Mouse (Mus musculus) CD8-positive naive resting alpha-beta T cell, adult 2 months (primary cell): ENCODE measurements at regions not wholly inside any gene's neighbourhood (a gene's known extent, or its start where the extent isn't known, plus 50 kb on each side); places are given as distances from the start of the nearest gene placed in this dataset.
"Not testable (repeated sequence)": the region's sequence is repeated elsewhere in the genome, so short reads cannot be mapped to it uniquely, and the experiment has no call there.

Source experiments
- DNase-seq, 2 experiments: peaks; one replicate each; pipeline ENCODE4 v3.0.0; 2022; ENCODE audit warnings: low read depth in 2 of 2, low spot score in 2 of 2

DNA sequence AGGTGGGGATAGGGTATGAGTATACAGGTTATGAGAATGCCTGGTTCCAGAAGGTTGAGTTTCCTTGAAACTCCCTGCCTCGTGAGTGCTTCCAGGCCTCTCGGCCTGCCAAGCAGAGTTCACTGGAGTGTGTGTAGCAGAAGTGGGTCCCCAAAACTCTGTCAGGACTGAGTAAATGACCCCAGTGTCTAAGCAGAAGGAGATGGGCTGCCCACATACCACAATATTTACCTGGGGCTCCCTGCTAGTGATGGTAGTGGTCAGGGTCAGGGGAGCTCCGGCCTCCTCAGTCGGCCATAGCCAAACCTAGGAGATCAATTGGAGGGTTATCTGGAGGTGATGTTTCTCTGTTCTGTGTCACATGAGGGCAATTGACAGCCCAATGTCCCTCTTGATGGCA lies 126.9 kb upstream of the Thpo start:
- no peak for DNase-seq

DNA sequence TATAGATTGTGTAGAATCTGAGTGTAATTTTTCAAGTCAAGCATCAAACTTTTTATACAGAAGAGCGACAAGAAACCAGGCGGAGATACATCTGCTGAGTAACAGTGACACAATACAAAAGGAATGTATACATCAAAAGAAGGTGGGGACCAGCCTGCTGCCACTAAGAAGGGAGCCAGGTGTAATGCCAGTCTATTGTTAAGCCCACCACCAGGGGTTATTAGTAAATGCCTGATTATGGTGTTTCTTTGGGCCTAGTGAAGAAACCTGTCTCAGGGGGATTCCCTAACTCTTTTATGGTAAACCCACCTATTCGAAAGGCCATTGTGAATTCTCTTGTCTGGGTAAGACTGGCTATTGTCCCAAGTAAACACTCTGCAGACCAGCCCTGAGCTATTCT lies 126.3 kb upstream of the Thpo start:
- DNase-seq: not testable (repeated sequence)

- no peak for DNase-seq
Measured at GRCm38 (mm10) chr16:20854696-20855213, 120.4 kb upstream of the Thpo start.

DNA sequence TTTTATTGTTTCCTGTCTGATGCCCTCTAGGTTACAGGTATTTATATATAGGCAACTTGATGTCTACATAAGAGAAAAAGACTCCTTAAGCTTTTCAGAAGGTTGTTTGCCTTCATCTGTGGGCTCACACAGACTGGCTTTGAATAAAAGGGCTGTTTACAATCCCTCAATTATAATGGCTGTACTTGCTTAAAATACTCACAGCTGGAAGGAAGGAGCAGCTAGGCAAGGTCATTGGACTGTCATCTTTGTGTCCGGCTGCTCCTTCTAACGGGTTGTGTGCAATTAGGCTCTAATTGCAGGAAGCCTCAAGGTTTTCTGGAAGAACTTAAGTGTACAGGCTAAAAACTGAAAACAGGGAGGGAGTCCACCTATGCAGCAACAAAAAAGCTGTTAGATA lies 103.8 kb upstream of the Thpo start:
- DNase-seq: no peak

DNA sequence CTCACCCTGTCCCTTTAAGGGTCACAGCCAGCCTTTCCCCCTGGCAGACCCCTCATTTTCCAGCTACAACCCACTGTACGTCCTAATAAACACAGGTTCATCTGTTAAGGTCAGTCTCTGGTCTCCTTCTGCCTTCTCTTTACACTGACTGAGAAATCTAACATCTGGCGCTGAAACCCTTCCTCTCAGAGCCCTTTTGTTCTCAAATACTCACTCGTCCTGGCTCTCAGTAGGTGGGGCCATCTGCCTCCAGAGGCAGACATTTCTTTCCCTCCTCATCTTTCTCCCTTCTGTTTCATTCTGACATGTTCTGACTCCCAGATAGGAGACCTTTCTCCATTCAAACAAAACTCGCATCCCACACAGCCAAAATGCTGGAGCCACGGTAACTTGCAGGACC lies 102.6 kb upstream of the Thpo start:
- no peak for DNase-seq

DNA sequence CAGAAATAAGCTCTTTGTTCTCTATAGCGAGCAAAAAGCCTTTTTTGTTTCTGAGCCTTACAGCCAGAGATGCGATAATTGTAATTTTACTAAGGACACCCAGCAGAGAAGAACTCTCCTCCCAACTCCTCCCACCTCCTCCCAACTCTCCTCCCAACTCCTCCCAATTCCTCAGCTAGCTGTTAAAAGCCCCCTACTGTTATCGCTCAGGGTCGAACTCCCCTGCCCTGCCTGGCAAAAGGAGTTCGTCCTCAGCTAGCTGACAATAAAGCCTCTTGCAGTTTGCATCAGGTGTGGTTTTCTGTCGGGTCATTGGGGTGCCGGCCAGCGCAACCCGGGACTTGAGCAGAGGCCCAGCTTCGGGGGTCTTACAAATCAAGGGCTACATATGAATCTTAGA lies 99.5 kb upstream of the Thpo start:
- not testable (repeated sequence) for DNase-seq

- no peak for DNase-seq
Measured at GRCm38 (mm10) chr16:20833301-20833700, 99.0 kb upstream of the Thpo start.

DNA sequence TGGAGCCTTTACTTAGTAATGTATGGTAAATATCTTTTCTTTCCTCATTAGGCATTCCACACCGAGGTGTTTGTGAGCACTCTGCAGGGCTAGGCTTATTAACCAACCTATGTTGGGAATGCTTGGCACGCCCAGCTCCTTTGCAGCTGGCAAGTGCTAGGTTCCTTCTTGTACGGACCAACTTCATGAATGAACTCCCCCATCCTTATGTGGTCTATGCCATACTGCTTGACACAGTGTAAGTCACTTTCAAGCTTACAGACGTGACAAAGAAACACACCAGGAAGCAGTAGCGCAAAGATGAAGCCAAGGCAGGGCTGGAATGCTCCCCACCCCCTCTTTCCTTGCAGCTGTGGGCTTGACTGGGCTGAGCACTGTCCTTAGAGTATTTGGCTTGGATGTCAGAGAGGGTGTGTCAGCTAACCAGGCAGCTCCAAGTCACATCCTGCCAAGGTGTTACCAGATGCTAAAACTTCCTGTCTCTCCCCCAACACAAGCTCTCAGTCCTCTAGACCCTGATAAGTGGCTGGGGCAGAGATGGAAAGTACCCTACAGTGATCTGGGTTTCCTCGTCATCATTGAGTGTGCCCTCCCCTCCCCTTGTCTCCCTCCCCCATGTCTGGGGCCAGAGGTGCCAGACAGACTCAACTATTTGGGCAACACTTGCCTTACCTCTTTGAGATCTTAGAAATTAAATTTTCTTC lies 95.6 kb upstream of the Thpo start:
- DNase-seq: no peak

DNA sequence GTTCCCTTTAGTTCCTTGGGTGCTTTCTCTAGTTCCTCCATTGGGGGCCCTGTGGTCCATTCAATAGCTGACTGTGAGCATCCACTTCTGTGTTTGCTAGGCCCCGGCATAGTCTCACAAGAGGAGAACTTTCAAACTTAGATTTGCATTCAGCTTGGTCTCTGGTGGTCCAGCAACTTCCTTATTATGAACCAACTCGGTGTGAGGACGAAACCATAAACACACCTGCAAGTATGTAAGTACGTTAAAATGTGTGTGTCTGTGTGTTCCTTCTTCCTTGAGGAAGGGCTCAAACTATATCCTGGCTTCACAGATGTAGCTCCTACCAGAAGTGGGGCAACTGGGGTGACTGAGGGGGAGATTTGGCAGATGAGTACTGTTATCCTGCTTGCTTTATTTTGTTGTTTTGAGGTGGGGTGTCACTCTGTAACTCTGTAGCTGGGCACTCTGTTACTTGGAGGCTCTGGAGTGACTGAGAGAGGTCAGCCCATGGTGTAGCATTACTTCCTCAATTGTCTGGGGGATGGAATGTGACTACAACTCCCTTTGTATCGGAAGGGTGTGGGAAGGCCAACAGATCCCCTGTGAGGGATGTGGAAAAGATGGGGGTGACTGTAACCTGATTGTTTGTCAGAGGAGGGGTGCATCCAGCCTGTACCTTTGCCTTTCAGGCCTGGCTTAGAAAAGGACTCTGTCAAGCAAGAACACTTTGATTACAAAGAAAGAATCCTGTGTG lies 94.9 kb upstream of the Thpo start:
- DNase-seq: no peak

GRCm38 (mm10) chr16:20824226-20824625 lies 89.9 kb upstream of the Thpo start:
- DNase-seq: no peak

DNA sequence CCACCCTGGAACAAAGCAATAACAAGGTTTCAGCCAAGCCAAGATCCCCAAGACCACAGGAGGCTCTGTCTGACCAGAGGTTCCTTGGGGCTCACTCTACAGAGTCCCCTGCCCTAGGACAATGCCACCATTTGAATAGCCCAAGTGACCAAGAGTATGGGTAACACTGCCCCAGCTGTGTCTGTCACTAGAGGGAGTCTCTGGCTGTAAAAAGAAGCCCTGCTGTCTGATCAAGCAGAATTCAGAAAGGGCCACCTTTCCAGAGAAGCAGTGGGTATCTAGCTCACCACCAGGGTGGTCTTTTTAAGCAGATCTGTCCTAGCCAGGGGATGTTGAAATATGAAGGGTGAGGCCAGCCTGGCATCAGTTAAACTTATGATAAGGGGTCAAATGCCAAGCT lies 86.6 kb upstream of the Thpo start:
- DNase-seq: no peak

GRCm38 (mm10) chr16:20819568-20819967 lies 85.3 kb upstream of the Thpo start:
- no peak for DNase-seq

DNA sequence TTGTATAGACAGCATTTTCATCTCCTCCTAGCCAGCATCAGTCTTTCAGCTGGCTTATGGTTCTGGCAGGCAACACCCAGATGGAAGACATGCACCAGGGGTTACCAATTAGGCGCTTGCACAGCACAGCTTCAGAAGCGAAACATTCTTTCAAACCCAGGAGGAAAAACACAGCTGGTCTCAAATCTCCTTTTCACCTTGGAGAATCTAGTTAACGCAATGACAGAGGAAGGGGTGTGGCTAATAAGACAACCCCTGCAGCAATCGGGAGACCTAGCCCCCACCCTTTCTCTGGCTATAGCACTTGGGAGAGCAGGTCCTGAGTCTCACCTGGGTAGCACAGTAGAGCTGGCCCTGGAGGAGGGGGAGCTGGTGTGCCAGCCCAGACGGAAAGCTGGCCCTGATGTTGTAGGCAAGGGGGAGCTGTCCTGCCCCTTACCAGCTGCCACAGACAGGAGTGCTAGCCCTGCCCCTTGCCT lies 84.4 kb upstream of the Thpo start:
- no peak for DNase-seq

- no peak for DNase-seq
Measured at GRCm38 (mm10) chr16:20814976-20815375, 80.7 kb upstream of the Thpo start.

GRCm38 (mm10) chr16:20814240-20814639 lies 79.9 kb upstream of the Thpo start:
- no peak for DNase-seq

GRCm38 (mm10) chr16:20812025-20812424 lies 77.7 kb upstream of the Thpo start:
- not testable (repeated sequence) for DNase-seq

- no peak for DNase-seq
Measured at GRCm38 (mm10) chr16:20810322-20810721, 76.0 kb upstream of the Thpo start.

DNA sequence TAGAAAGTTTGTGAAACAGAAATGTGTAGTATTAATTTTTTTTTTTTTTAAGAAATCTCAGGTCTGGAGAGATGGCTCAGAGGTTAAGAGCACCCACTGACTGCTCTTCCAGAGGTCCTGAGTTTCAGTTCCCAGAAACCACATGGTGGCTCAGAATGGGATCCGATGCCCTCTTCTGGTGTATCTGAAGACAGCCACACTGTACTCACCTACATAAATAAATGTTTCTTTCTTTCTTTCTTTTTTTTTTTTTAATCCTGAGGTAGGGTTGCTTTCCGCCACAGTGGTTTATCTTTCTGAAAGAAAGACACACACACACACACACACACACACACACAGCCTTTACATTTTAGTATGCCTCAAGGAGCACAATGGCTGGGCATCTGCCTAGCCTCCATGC lies 74.0 kb upstream of the Thpo start:
- DNase-seq: no peak

- no peak for DNase-seq
Measured at GRCm38 (mm10) chr16:20806739-20807138, 72.4 kb upstream of the Thpo start.

GRCm38 (mm10) chr16:20805793-20806192 lies 71.5 kb upstream of the Thpo start:
- no peak for DNase-seq

DNA sequence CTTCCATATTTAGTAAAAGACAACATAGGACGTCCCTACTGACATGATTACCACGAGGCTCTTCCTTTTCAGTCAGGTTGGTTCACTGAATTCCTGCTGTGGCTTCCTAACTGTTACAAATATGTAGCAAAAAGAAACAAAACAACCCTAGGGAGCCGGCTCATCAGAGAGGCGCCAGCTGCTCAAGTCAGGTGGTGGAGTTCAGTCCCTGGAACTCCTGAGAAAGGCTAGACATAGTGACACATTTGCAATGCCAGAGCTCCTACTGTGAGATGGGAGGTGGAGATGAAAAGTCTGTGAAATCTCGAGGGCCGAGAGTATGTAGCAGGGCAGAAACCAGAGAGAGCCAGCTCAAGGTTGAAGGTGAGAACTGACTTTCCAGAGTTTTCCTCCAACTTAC lies 70.8 kb upstream of the Thpo start:
- no peak for DNase-seq

- peak; percentile 51 to 67 for DNase-seq
Measured at GRCm38 (mm10) chr16:20804601-20805017, 70.3 kb upstream of the Thpo start.
